Mouse (Mus musculus) megakaryocyte, embryonic 14.5 days (primary cell): Measurements from ENCODE around the gene Slc16a11. TPM values are rescaled to one million over a fixed set of nuclear protein-coding genes. Genes with fewer than 3 reads are reported as not detected.
A peak's percentile ranks its signal among the peaks of the same experiment; 100 is the strongest.
"Not testable (repeated sequence)": the region's sequence is repeated elsewhere in the genome, so short reads cannot be mapped to it uniquely, and the experiment has no call there.

Experiments used
- H3K27me3 ChIP-seq: replicated peaks from 2 replicates; pipeline ENCODE3; 2012; ENCODE audit warnings: inconsistent platforms
- H3K36me3 ChIP-seq: replicated peaks from 2 replicates; pipeline ENCODE3; 2012; ENCODE audit warnings: low read length, inconsistent platforms, mixed read lengths
- H3K4me1 ChIP-seq: 2 replicates; pipeline ENCODE4 v1.6.1; 2012; ENCODE audit warnings: inconsistent platforms
- H3K4me3 ChIP-seq: replicated peaks from 2 replicates; pipeline ENCODE3; 2012; ENCODE audit warnings: moderate library complexity, mild to moderate bottlenecking, inconsistent platforms
- H3K9me3 ChIP-seq: 2 replicates; pipeline ENCODE4 v1.6.1; 2012; ENCODE audit warnings: inconsistent platforms
- FLI1 ChIP-seq: IDR thresholded peaks from 2 replicates; pipeline ENCODE4 v1.6.1; 2012; ENCODE audit warnings: low read length, inconsistent platforms, mixed read lengths
- GATA1 ChIP-seq: IDR thresholded peaks from 3 replicates; pipeline ENCODE4 v1.6.1; 2012; ENCODE audit warnings: mixed read lengths, low read length, inconsistent platforms, borderline replicate concordance
- polyA plus RNA-seq: library from polyadenylated mRNA; stranded (reverse); fragments of >175 nt; gene quantifications from 2 replicates; pipeline ENCODE4 v1.2.3, GENCODE M21; 2012; ENCODE audit warnings: low replicate concordance; ENCODE audit not compliant: insufficient read depth

Gene Slc16a11
- not detected in 2 replicates for polyA plus RNA-seq

DNA sequence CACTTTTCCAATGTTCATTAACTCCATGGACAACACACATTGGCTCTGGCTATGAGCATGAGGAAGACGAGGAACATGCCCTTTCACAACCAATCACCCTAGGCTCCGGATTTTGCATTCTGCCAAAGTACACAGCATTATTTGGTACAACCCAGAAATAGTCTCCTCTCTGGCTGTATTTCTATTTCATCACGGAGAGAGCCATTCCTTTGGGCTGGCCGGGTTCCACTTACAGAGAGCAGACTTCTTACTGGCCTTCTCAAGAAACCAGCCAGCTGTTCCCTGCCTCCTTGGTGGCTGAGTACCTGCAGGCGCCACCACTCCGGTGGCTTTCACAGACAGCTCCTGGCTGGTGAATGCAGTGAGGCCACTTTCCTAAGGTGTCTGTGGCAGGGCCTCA, at the start of gene Slc16a11:
Gene Slc16a11, plus strand, starts transcription at position 330 of the 400 bp plus-strand sequence.
- no peak for TF ChIP-seq FLI1
- no peak for TF ChIP-seq GATA1
- Histone ChIP-seq H3K9me3 (no peaks in the 10 kb centered on the region), H3K27me3 (peaks cover 64% of the 10 kb centered on the region)

DNA sequence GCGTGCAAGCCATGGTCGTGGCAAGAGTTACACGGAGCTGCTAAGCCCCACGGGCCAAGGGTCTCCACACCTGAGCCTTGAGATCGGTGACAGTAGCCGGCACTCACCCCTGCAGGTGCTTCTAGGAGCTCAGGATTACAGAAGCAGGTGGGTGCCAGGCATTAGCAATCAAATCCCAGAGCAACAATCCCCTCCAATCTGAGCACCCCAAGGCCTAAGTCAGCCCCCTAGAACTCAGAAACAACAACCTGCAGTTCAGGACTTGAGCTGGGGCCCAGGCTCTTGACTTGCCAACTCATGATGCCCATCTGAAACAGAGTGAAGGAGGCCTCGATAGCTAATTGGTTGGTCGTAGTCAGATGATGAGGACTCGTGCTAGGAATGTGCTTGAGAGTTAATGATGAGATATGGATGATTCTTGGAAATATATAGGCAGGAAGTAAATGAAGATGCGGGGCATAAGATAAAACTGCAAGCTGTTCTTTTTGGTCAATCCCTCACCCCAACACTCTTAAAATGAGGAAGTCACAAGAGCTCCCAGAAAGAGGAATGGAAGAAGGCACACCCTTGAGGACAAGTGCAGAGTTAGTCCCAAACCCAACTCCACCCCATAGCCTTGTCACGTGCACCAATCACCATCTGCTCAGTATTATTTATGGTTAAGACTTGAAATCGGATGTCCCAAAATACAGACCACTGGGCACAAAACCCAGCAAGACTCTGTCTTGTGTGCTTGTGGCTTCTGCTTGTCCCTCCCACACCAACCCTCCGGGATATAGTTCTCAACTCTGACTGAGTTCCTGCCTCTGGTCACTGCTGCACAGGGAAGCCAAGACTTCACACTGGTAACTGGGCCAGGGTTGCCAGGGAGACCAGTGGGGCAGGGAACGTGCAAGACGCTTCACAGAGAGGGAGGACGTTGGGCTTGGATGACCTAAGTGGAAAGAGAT, 46.3 kb upstream of the Slc16a11 start:
- Histone ChIP-seq H3K36me3 (no peaks in the 10 kb centered on the region), H3K4me1 (peaks cover 23% of the 10 kb centered on the region), H3K9me3 (no peaks in the 10 kb centered on the region), H3K4me3 (peak overlapping the region; percentile 53), H3K27me3 (peaks cover 57% of the 10 kb centered on the region)
- TF ChIP-seq FLI1 (no peak), GATA1 (no peak)

More for the DNA sequence above, at the start of gene Slc16a11:
- no peak within 1 kb of the TSS for H3K4me3 ChIP-seq
- peaks cover 21% of the 10 kb centered on the region for H3K36me3 ChIP-seq
- peaks cover 28% of the 10 kb centered on the region for H3K4me1 ChIP-seq

DNA sequence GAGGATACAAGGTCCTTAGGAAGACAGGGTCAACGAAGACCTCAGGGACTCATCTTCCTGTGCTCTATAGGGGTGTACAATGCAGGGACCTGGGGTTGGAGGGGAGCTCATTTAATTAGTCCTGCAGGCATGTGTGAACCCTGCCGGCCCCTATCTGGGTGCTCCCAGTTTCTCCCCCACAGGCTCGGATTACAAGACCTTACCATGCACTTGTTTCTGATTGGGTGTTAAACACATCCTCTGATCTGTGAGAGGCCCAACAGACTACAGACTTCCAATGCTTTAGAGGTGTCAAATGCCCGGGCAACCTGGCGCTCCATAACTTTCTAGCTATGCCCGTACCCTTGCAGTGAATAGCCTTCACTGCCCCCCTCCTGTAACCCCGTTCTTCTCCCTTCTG, 44.4 kb upstream of the Slc16a11 start:
- TF ChIP-seq GATA1 = no peak
- TF ChIP-seq FLI1 = no peak
- peaks cover 56% of the 10 kb centered on the region for H3K27me3 ChIP-seq
- no peaks in the 10 kb centered on the region for H3K9me3 ChIP-seq
- H3K4me3 ChIP-seq = no peak overlapping the region
- H3K36me3 ChIP-seq = no peaks in the 10 kb centered on the region
- peaks cover 23% of the 10 kb centered on the region for H3K4me1 ChIP-seq

DNA sequence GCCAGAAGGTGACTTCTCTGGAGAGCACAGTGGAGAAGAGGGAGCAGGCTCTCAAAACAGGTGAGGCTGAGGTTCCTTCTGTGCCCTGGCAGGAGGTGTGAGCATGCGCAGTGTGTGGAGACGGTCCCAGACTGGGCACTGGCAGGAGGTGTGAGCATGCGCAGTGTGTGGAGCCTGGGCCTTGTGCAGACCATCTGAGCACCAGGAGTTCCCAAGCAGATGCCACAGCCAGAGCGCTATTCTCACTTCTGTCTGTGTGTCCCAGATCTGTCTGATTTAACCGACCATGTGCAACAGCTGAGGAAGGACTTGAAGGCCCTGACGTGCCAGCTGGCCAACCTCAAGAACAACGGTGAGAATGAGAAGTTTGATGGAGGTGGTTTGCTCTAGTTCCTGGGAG, 43.1 kb upstream of the Slc16a11 start:
- Histone ChIP-seq H3K27me3 (peaks cover 46% of the 10 kb centered on the region), H3K4me1 (peaks cover 25% of the 10 kb centered on the region)
- not testable (repeated sequence) for H3K9me3 ChIP-seq, H3K36me3 ChIP-seq, H3K4me3 ChIP-seq

DNA sequence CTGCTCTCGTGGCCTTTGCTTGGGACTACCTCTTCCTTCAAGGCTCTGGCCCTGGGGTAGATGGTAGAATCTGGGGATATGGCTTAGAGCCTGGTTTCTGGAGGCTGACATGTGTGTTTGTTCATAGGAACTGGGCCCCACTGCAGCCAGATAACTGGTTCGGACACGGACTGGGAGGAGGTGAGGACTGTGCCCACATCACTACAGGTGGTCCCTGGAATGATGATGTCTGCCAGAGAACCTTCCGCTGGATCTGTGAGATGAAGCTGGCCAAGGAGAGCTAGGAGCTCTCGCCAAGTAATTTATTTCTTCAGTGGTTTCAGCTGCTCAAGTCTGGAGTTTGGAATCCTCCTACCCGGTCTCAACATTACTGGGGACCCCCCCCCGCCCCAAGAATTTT, 42.3 kb upstream of the Slc16a11 start:
- Histone ChIP-seq H3K9me3 (no peaks in the 10 kb centered on the region), H3K36me3 (no peaks in the 10 kb centered on the region), H3K4me3 (no peak overlapping the region), H3K27me3 (peaks cover 39% of the 10 kb centered on the region), H3K4me1 (peaks cover 25% of the 10 kb centered on the region)
- TF ChIP-seq FLI1 = no peak
- no peak for TF ChIP-seq GATA1

DNA sequence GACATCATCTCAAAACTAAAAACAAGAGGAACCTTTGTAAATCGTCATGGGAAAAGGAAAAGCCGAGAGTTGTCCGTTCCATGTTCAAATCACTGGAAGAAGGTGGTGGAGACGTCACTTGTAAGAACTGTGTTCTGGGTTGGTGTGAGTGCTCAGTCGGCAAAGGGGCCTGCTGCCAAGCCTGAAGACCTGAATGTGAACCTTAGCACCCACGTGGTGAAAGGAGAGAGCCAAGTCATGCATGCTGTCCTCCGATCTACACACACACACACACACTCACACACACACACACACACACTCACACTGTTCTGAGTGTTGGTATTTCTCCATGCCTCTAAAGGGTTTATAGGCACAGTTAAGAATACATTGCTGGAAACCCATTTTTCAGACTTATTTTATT, 41.4 kb upstream of the Slc16a11 start:
- H3K36me3 ChIP-seq = no peaks in the 10 kb centered on the region
- no peak for TF ChIP-seq GATA1
- no peak for TF ChIP-seq FLI1
- peaks cover 19% of the 10 kb centered on the region for H3K4me1 ChIP-seq
- H3K27me3 ChIP-seq = peaks cover 31% of the 10 kb centered on the region
- H3K9me3 ChIP-seq = peaks cover 8% of the 10 kb centered on the region
- H3K4me3 ChIP-seq = no peak overlapping the region

DNA sequence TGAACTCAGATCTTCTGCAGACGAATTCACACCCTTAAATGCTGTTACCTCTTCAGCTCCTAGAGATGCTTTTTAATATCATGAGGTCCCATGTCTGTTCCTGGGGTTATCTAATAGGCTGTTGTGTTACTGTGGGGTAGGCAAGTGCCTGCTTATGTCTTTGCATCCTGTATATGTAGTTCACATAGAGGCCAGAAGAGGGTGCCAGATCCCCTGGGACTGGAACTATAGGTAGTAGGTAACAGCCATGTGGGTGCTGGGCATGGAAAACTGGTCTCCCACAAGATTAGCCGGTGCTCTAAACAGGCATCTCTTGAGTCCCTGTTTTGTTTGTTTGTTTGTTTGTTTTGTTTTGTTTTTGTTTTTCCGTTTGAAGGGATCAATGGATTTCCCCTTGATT, 40.7 kb upstream of the Slc16a11 start:
- peaks cover 15% of the 10 kb centered on the region for H3K9me3 ChIP-seq
- TF ChIP-seq FLI1 (no peak), GATA1 (no peak)
- H3K27me3 ChIP-seq = peaks cover 31% of the 10 kb centered on the region
- H3K4me3 ChIP-seq = no peak overlapping the region
- H3K36me3 ChIP-seq = no peaks in the 10 kb centered on the region
- H3K4me1 ChIP-seq = peaks cover 12% of the 10 kb centered on the region; the same call in 1 of the 2 replicates

DNA sequence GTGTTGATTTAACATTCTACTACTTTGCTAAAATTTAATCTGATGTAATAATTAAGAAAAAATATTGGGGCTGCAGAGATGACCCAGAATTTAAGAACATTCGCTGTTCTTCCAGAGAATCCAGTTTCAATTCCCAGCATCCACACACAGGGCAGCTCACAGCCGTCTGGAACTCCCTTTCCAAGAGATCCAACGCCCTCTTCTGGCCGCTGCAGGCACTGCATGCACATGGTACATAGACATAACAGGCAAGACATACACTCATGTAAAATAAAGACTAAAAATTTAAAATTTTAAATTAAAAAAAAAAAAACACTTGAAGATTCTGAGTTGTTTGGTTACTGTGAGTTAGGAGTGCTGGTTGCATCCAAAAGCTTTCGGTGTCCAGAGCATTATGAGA, 40.3 kb upstream of the Slc16a11 start:
- peaks cover 18% of the 10 kb centered on the region for H3K9me3 ChIP-seq
- H3K27me3 ChIP-seq = peaks cover 32% of the 10 kb centered on the region
- no peaks in the 10 kb centered on the region for H3K36me3 ChIP-seq
- H3K4me1 ChIP-seq = peaks cover 11% of the 10 kb centered on the region; the same call in 1 of the 2 replicates
- TF ChIP-seq GATA1 = no peak
- TF ChIP-seq FLI1 = no peak
- H3K4me3 ChIP-seq = no peak overlapping the region

DNA sequence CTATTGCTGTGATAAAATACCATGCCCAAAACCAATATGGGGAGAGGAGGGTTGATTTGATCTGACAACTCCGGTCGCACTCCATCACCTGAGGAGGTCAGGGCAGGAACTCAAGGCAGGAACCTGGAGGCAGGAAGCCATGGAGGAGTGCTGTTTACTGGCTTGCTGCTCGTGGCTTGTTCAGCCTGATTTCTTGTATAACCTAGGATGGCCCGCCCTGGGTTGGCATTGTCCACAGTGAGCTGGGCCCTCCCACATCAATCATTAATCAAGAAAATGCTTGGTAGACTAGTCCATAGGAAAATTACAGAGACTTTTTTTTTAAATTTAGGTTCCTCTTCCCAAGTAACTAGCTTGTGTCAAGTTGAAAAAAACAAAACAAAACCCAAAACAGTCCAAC, 38.1 kb upstream of the Slc16a11 start:
- H3K27me3 ChIP-seq = peaks cover 31% of the 10 kb centered on the region
- no peak for TF ChIP-seq GATA1
- no peak for TF ChIP-seq FLI1

DNA sequence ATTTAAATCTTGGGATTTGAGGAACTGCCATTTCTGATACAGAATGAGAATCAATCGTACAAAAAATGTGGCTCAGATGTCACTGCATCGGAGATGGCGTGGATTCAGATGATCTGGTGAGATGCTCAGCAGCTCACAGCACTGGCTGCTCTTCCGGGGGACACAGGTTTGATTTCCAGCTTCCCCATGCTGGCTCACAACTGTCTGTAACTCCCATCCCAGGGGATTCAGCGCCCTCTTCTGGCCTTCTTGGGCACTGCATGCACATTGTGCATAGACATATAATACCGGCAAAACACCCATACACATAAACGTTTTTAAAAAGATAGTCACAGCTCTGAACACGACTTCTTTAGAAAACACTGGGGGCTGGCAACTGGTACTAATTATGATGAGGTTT, 34.9 kb upstream of the Slc16a11 start:
- no peak for TF ChIP-seq GATA1
- no peak for TF ChIP-seq FLI1
- H3K4me3 ChIP-seq = no peak overlapping the region
- peaks cover 42% of the 10 kb centered on the region for H3K27me3 ChIP-seq
- 0 out of 2 replicates have a peak, but pooled peaks cover 2% of the 10 kb centered on the region for H3K4me1 ChIP-seq
- no peaks in the 10 kb centered on the region for H3K36me3 ChIP-seq
- peaks cover 22% of the 10 kb centered on the region for H3K9me3 ChIP-seq

More for the DNA sequence above, 38.1 kb upstream of the Slc16a11 start:
- Histone ChIP-seq H3K9me3 (peaks cover 22% of the 10 kb centered on the region), H3K4me3 (no peak overlapping the region), H3K4me1 (0 out of 2 replicates have a peak, but pooled peaks cover 2% of the 10 kb centered on the region), H3K36me3 (no peaks in the 10 kb centered on the region)
